Mouse (Mus musculus) cerebellum, postnatal 4 days (tissue): ENCODE data around the gene Tmem253.

ENCODE experiments used
- DNase-seq, 2 experiments: peaks; one replicate each; pipeline ENCODE4 v3.0.0; 2022; ENCODE audit warnings: low spot score in 2 of 2, mixed read lengths in 1 of 2

Tmem253 gene

GRCm38 (mm10) chr14:52015445-52016100, at the start of gene Tmem253:
TSS of gene Tmem253 (plus strand) at chr14:52015658.
- DNase-seq: no peak

- no peak for DNase-seq
Measured at GRCm38 (mm10) chr14:51967400-51967799, 48.1 kb upstream of the Tmem253 start.

- no peak for DNase-seq
Measured at GRCm38 (mm10) chr14:51979252-51979651, 36.2 kb upstream of the Tmem253 start.

- DNase-seq: no peak
Measured at GRCm38 (mm10) chr14:51983251-51983650, 32.2 kb upstream of the Tmem253 start.

- DNase-seq: no peak
Measured at GRCm38 (mm10) chr14:51983855-51984246, 31.6 kb upstream of the Tmem253 start.

- DNase-seq: peak; percentile 69 to 84
Measured at GRCm38 (mm10) chr14:51984247-51985231, 30.9 kb upstream of the Tmem253 start, which contains the start of gene Arhgef40. TSS of gene Arhgef40 (plus strand) at chr14:51984719.

GRCm38 (mm10) chr14:51985301-51986152, 29.9 kb upstream of the Tmem253 start:
- DNase-seq: peak; percentile 52 to 74

- no peak for DNase-seq
Measured at GRCm38 (mm10) chr14:51986153-51986505, 29.3 kb upstream of the Tmem253 start.

- no peak for DNase-seq
Measured at GRCm38 (mm10) chr14:51987177-51987576, 28.3 kb upstream of the Tmem253 start.

GRCm38 (mm10) chr14:51988731-51989130, 26.7 kb upstream of the Tmem253 start:
- DNase-seq: no peak

- DNase-seq: no peak
Measured at GRCm38 (mm10) chr14:51989461-51989970, 25.9 kb upstream of the Tmem253 start.

GRCm38 (mm10) chr14:51994453-51994852, 21.0 kb upstream of the Tmem253 start:
- DNase-seq: no peak

- peak in 1 of 2 experiments; percentile 12 for DNase-seq
Measured at GRCm38 (mm10) chr14:51995219-51995871, 20.1 kb upstream of the Tmem253 start.

- DNase-seq: peak in 1 of 2 experiments; percentile 14
Measured at GRCm38 (mm10) chr14:51996231-51996841, 19.1 kb upstream of the Tmem253 start.

GRCm38 (mm10) chr14:51996866-51997265, 18.6 kb upstream of the Tmem253 start:
- peak; percentile 52 to 73 for DNase-seq

- DNase-seq: no peak
Measured at GRCm38 (mm10) chr14:51997483-51997882, 18.0 kb upstream of the Tmem253 start.

- peak in 1 of 2 experiments; percentile 63 for DNase-seq
Measured at GRCm38 (mm10) chr14:52003981-52004495, 11.4 kb upstream of the Tmem253 start.

GRCm38 (mm10) chr14:52005141-52005540, 10.3 kb upstream of the Tmem253 start:
- no peak for DNase-seq

- no peak for DNase-seq
Measured at GRCm38 (mm10) chr14:52005616-52006015, 9.8 kb upstream of the Tmem253 start.

GRCm38 (mm10) chr14:52006241-52006640, 9.2 kb upstream of the Tmem253 start:
- peak in 1 of 2 experiments; percentile 36 for DNase-seq
